11 mouse cellular contexts compared by ENCODE assay signal in the genomic region with DNA sequence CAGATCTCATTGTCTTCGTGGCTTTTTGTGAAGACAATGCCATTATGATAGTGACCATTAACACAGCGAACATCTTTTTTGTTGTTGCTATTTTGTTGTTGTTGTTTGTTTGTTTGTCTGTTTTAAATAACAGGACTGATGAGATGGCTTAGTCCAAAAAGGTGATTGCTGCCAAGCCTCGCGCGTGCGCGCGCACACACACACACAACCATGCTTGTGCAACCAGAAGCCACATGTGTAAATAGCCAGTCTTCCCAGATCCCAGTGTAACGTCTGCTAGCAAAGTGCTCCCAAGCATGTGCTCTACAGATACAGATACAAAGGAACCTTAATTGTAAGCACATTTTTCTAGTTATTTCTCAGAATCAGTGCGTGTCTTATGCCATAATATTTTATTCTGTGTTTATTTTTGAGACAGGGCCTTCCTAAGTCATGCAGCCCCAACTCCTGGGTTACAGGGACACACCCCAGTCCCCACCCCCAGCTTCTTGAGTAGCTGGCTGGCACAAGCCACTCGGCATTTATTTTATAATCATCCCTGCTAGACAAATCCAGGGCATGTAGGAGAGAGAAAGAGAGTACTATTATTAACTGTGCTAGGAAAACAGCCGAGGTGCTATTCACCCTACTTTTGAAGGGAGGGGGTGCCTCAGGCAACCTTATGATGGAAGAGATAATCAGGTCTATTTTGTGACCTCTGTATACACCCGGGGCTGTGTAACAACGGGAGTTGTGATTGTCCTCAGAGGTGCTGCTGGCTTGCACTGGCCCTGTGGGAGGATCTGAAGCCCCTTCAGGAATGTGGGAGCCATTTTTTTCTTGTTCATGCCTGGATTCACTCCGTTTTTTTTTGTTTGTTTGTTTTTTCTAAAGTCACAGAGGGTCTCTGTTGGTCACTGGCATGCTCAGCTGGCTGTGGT. TPM values are rescaled to one million over a fixed set of nuclear protein-coding genes. Genes with fewer than 3 reads are reported as not detected.
DNase-seq lines count a peak whose midpoint lies in the region; ATAC-seq and TF ChIP-seq lines count a peak whose summit lies in the region.
"Had no signal": no experiment of that assay in that cellular context is flagged by ENCODE, and none has a peak within 500 bp of the region (broad histone marks: within the 10 kb centered on the region; RNA-seq: fewer than 3 reads in every experiment).

No protein-coding gene starts in this region.

- peak in 1 of 2 experiments; percentile 29 for DNase-seq in heart, adult 2 months
- DNase-seq in heart, postnatal 36 days: no peak
- DNase-seq in liver, postnatal 0 days: no peak
- DNase-seq in MN1 (ENCODE audit: low spot score): peak; percentile 69
- DNase-seq in urinary bladder, postnatal 14 days (ENCODE audit: low spot score): no peak
- DNase-seq in gastrocnemius, adult 8-10 months (ENCODE audit: low spot score in 2 of 2): no peak

- intact Hi-C loops in heart, adult 2 months (cut with DNase I): loop anchor here (10.0 kb wide), 1 partner anchor 387 kb away; the partner anchor contains the start of gene Cenpu
- intact Hi-C loops in heart, postnatal 36 days (cut with DNase I): loop anchor here (10.0 kb wide), 2 partner anchors 387 to 627 kb away; partner anchors contain the start of gene Cenpu

- TF ChIP-seq EP300 in heart, adult 2 months (IDR thresholded peaks at IDR 0.05; ENCODE audit: insufficient read depth, low read depth, low read length): no peak
- TF ChIP-seq EP300 in liver, postnatal 0 days (IDR thresholded peaks at IDR 0.05; ENCODE audit: low read depth): no peak

- H3K27ac ChIP-seq in heart, adult 2 months: peak overlapping the region; percentile 94
- H3K27ac ChIP-seq in liver, postnatal 0 days (ENCODE audit: low read depth): peak overlapping the region; percentile 57
- no peak overlapping the region for H3K27ac ChIP-seq in liver, embryonic 12.5 days
- H3K27ac ChIP-seq in heart, embryonic 16.5 days (ENCODE audit: low read length): peak overlapping the region; percentile 29
- H3K27ac ChIP-seq: forebrain, embryonic 12.5 days had no signal

- TF ChIP-seq POLR2A in heart, adult 2 months (IDR thresholded peaks at IDR 0.05; ENCODE audit: insufficient read depth, low read depth, low read length): no peak

- H3K4me2 ChIP-seq in liver, postnatal 0 days (ENCODE audit: low read depth, low read length): no peak overlapping the region
- H3K4me2 ChIP-seq in liver, embryonic 12.5 days: no peak overlapping the region
- H3K4me2 ChIP-seq in heart, embryonic 16.5 days (ENCODE audit: low read depth, low read length): peak overlapping the region; percentile 10; the same call in 1 of the 2 replicates
- H3K4me2 ChIP-seq: forebrain, embryonic 12.5 days had no signal

- H3K36me3 ChIP-seq in heart, adult 2 months (ENCODE audit: control insufficient read depth, insufficient read depth, low read length): peaks cover 2% of the 10 kb centered on the region; the same call in 1 of the 2 replicates
- H3K36me3 ChIP-seq in liver, postnatal 0 days (replicated peaks; ENCODE audit: insufficient read depth, low read length): no peaks in the 10 kb centered on the region
- no peaks in the 10 kb centered on the region for H3K36me3 ChIP-seq in liver, embryonic 12.5 days
- no peaks in the 10 kb centered on the region for H3K36me3 ChIP-seq in heart, embryonic 16.5 days (ENCODE audit: control insufficient read depth, insufficient read depth)
- H3K36me3 ChIP-seq: forebrain, embryonic 12.5 days had no signal

- ATAC-seq in liver, postnatal 0 days: no peak
- no peak for ATAC-seq in liver, embryonic 12.5 days
- ATAC-seq in heart, embryonic 16.5 days (replicated peaks; ENCODE audit: extremely low read depth, insufficient read depth, low FRiP score): no peak

- H3K4me1 ChIP-seq in heart, adult 2 months (ENCODE audit: control insufficient read depth, insufficient read depth, low read length): peaks cover 5% of the 10 kb centered on the region
- peaks cover 2% of the 10 kb centered on the region; the same call in 1 of the 2 replicates for H3K4me1 ChIP-seq in liver, postnatal 0 days (ENCODE audit: insufficient read depth)
- H3K4me1 ChIP-seq in liver, embryonic 12.5 days: no peaks in the 10 kb centered on the region
- peaks cover 6% of the 10 kb centered on the region; the same call in 1 of the 2 replicates for H3K4me1 ChIP-seq in heart, embryonic 16.5 days (ENCODE audit: control insufficient read depth, insufficient read depth, low read length)
- H3K4me1 ChIP-seq: forebrain, embryonic 12.5 days had no signal

- 59% methylated on average over 15 of the region's 15 CpGs for WGBS in heart, adult 2 months
- 74% methylated on average over 15 of the region's 15 CpGs for WGBS in liver, postnatal 0 days (ENCODE audit: insufficient replicate concordance)
- WGBS in liver, embryonic 12.5 days (ENCODE audit: insufficient replicate concordance): 71% methylated on average over 15 of the region's 15 CpGs
- 69% methylated on average over 15 of the region's 15 CpGs for WGBS in heart, embryonic 16.5 days

- no peak for TF ChIP-seq CTCF in heart, adult 2 months (IDR thresholded peaks at IDR 0.05)
- TF ChIP-seq CTCF in liver, postnatal 0 days (IDR thresholded peaks at IDR 0.05; ENCODE audit: low read depth): no peak

- H3K9me3 ChIP-seq in liver, postnatal 0 days (ENCODE audit: low read length): no peaks in the 10 kb centered on the region
- no peaks in the 10 kb centered on the region for H3K9me3 ChIP-seq in liver, embryonic 12.5 days (replicated peaks)
- H3K9me3 ChIP-seq in heart, embryonic 16.5 days (replicated peaks; ENCODE audit: control insufficient read depth, low read length): peaks cover 3% of the 10 kb centered on the region; the same call in 1 of the 2 replicates
- H3K9me3 ChIP-seq: forebrain, embryonic 12.5 days had no signal

- no peaks in the 10 kb centered on the region for H3K79me2 ChIP-seq in heart, adult 2 months (replicated peaks; ENCODE audit: control insufficient read depth, insufficient read depth, low read length)

- H3K27me3 ChIP-seq in heart, adult 2 months (ENCODE audit: control insufficient read depth, insufficient read depth, low read length): no peaks in the 10 kb centered on the region
- no peaks in the 10 kb centered on the region for H3K27me3 ChIP-seq in liver, postnatal 0 days (ENCODE audit: insufficient read depth, low read length)
- no peaks in the 10 kb centered on the region; the same call in 1 of the 2 replicates for H3K27me3 ChIP-seq in liver, embryonic 12.5 days (replicated peaks)
- H3K27me3 ChIP-seq in heart, embryonic 16.5 days (ENCODE audit: control insufficient read depth, insufficient read depth, low read length): no peaks in the 10 kb centered on the region
- H3K27me3 ChIP-seq: forebrain, embryonic 12.5 days had no signal

- H3K4me3 ChIP-seq in heart, adult 2 months: peak overlapping the region; percentile 48
- no peak overlapping the region for H3K4me3 ChIP-seq in liver, postnatal 0 days (ENCODE audit: low read depth, low read length)
- H3K4me3 ChIP-seq in liver, embryonic 12.5 days: no peak overlapping the region
- H3K4me3 ChIP-seq in heart, embryonic 16.5 days (ENCODE audit: low read length): no peak overlapping the region; the same call in 1 of the 2 replicates
- H3K4me3 ChIP-seq: forebrain, embryonic 12.5 days had no signal

- H3K9ac ChIP-seq in heart, adult 2 months (ENCODE audit: low read depth, low read length): peak overlapping the region; percentile 56
- no peak overlapping the region for H3K9ac ChIP-seq in liver, postnatal 0 days (replicated peaks)
- no peak overlapping the region for H3K9ac ChIP-seq in liver, embryonic 12.5 days
- H3K9ac ChIP-seq in heart, embryonic 16.5 days (ENCODE audit: low read length): no peak overlapping the region
- H3K9ac ChIP-seq: forebrain, embryonic 12.5 days had no signal

RNA-seq across cellular contexts. Expression of gene Enpp6, which starts 44.7 kb away (rescaled TPM):
- total RNA-seq in heart, adult 2 months (2021): 1 to 10 TPM; 2.9 to 3.5 TPM
- polyA plus RNA-seq in heart, adult 2 months (2012; rRNA removed): 5.9 and 7.7 TPM in 2 replicates
- 1 to 10 TPM; 4.2 to 4.3 TPM for total RNA-seq in heart, postnatal 36 days (2021)
- 0.47 and 0.60 TPM in 2 replicates for polyA plus RNA-seq in liver, postnatal 0 days (2015; fragmentation: Nextera tagmentation; extraction: Ambion mirVana)
- polyA plus RNA-seq in liver, embryonic 12.5 days (2016; fragmentation: Nextera tagmentation; extraction: Ambion mirVana): 0.25 and 0.29 TPM in 2 replicates
- polyA plus RNA-seq in heart, embryonic 16.5 days (2015; fragmentation: Nextera tagmentation; extraction: Ambion mirVana): 3.2 and 3.5 TPM in 2 replicates
- total RNA-seq in gastrocnemius, adult 8-10 months (2022): under 1 TPM; 0.22 to 0.97 (median 0.31) TPM
- total RNA-seq: common myeloid progenitor, adult 5-6 weeks; hematopoietic stem cell, adult 5-6 weeks had no signal
